Mouse (Mus musculus) liver, embryonic 11.5 days (tissue): ENCODE results near the gene Scn10a. TPM values are rescaled to one million over a fixed set of nuclear protein-coding genes. Genes with fewer than 3 reads are reported as not detected.

ENCODE experiments used
- ATAC-seq: fragments of 200-750 bp; cut with Nextera tagmentation; replicated peaks from 2 replicates; pipeline ENCODE4 v1.8.0; 2017; ENCODE audit warnings: moderate number of reproducible peaks, mild to moderate bottlenecking, moderate TSS enrichment, moderate library complexity; ENCODE audit not compliant: low FRiP score
- DNase-seq: peaks from one replicate; pipeline ENCODE4 v3.0.0-alpha.2; 2017; ENCODE audit warnings: low spot score
- H3K27ac ChIP-seq: fragments of 300-500 bp; sonication (generic); 2 replicates; pipeline ENCODE4 v1.5.1; 2014; ENCODE audit warnings: mild to moderate bottlenecking, low read depth, low read length, control low read depth
- H3K27me3 ChIP-seq: fragments of 300-500 bp; sonication (generic); replicated peaks from 2 replicates; pipeline ENCODE4 v1.6.1; 2014; ENCODE audit warnings: low read length, mixed read lengths; ENCODE audit not compliant: control insufficient read depth, insufficient read depth
- H3K36me3 ChIP-seq: fragments of 300-500 bp; sonication (generic); 2 replicates; pipeline ENCODE4 v1.6.1; 2014; ENCODE audit warnings: mild to moderate bottlenecking, low read length, moderate library complexity, mixed read lengths; ENCODE audit not compliant: control insufficient read depth, insufficient read depth
- H3K4me1 ChIP-seq: fragments of 300-500 bp; sonication (generic); replicated peaks from 2 replicates; pipeline ENCODE4 v1.6.1; 2014; ENCODE audit warnings: low read length, mixed read lengths; ENCODE audit not compliant: control insufficient read depth, insufficient read depth
- H3K4me2 ChIP-seq: fragments of 300-500 bp; sonication (generic); 2 replicates; pipeline ENCODE4 v1.6.1; 2014; ENCODE audit warnings: mild to moderate bottlenecking, control low read depth, moderate library complexity
- H3K4me3 ChIP-seq: fragments of 300-500 bp; sonication (generic); 2 replicates; pipeline ENCODE4 v1.5.1; 2014; ENCODE audit warnings: low read depth, low read length, control low read depth
- H3K9ac ChIP-seq: fragments of 300-500 bp; sonication (generic); 2 replicates; pipeline ENCODE4 v1.6.1; 2014; ENCODE audit warnings: low read depth, low read length, control low read depth
- H3K9me3 ChIP-seq: fragments of 300-500 bp; sonication (generic); 2 replicates; pipeline ENCODE4 v1.6.1; 2016; ENCODE audit warnings: low read length, inconsistent platforms, mixed read lengths; ENCODE audit not compliant: control insufficient read depth
- WGBS: fragments of 180-500 bp; shearing (Covaris S2); extraction: QIAGEN DNeasy Blood & Tissue Kit; methylation state at CpG from one replicate; pipeline ENCODE4 v1.1.7; 2014; 5-methylcytosine and 5-hydroxymethylcytosine counted together
- polyA plus RNA-seq: library from polyadenylated mRNA; unstranded; fragments of >200 nt; fragmentation: Nextera tagmentation; extraction: Ambion mirVana; gene quantifications from 2 replicates; pipeline ENCODE4 v1.2.1, GENCODE M21; 2014

Scn10a gene
- polyA plus RNA-seq, 1 experiment from 2014 or later, result 0.15 TPM

DNA sequence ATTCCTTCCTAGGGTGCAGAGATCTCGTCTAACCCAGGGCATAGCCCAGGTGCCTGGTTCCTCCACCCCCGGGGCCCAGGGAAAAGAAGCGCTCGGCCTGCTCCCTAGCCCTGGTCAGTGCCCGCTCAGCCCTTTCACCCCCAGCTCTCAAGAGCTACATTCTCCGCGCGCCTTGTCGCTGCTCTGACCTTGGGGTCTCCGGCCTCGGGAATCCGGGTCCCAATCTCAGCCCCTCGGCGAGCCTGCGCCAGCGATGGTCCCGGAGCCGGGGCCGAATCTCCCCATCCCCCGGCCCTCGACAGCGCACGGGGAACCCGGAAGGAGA lies 140.8 kb downstream of the Scn10a start:
- WGBS, result 5% methylated on average over 24 of the region's 24 CpGs
- H3K4me2 ChIP-seq, result peak overlapping the region; percentile 90
- ATAC-seq (no peak), DNase-seq (no peak)
- H3K4me1 ChIP-seq, result 0 out of 2 replicates have a peak, but pooled peaks cover 6% of the 10 kb centered on the region
- H3K36me3 ChIP-seq, result no peaks in the 10 kb centered on the region
- no peak overlapping the region for H3K27ac ChIP-seq
- H3K4me3 ChIP-seq, result peak overlapping the region; percentile 54
- H3K9me3 ChIP-seq, result no peaks in the 10 kb centered on the region
- H3K9ac ChIP-seq, result no peak overlapping the region; the same call in 1 of the 2 replicates
- peaks cover 71% of the 10 kb centered on the region for H3K27me3 ChIP-seq

GRCm38 (mm10) chr9:119576977-119577376 lies 142.1 kb downstream of the Scn10a start:
- Histone ChIP-seq H3K4me2 (no peak overlapping the region), H3K27ac (no peak overlapping the region), H3K27me3 (peaks cover 81% of the 10 kb centered on the region), H3K36me3 (no peaks in the 10 kb centered on the region), H3K4me3 (no peak overlapping the region), H3K4me1 (0 out of 2 replicates have a peak, but pooled peaks cover 6% of the 10 kb centered on the region), H3K9me3 (no peaks in the 10 kb centered on the region), H3K9ac (no peak overlapping the region)
- no peak for ATAC-seq
- WGBS, result 51% methylated on average over 2 of the region's 2 CpGs
- DNase-seq, result no peak

GRCm38 (mm10) chr9:119575732-119576131 lies 143.4 kb downstream of the Scn10a start:
- Histone ChIP-seq H3K4me3 (no peak overlapping the region), H3K9ac (no peak overlapping the region), H3K27me3 (peaks cover 93% of the 10 kb centered on the region), H3K36me3 (no peaks in the 10 kb centered on the region), H3K4me1 (0 out of 2 replicates have a peak, but pooled peaks cover 6% of the 10 kb centered on the region), H3K9me3 (no peaks in the 10 kb centered on the region), H3K27ac (no peak overlapping the region), H3K4me2 (no peak overlapping the region)
- 52% methylated on average over 9 of the region's 9 CpGs for WGBS
- DNase-seq (no peak), ATAC-seq (no peak)

GRCm38 (mm10) chr9:119574366-119574765 lies 144.8 kb downstream of the Scn10a start:
- Histone ChIP-seq H3K27ac (no peak overlapping the region), H3K36me3 (no peaks in the 10 kb centered on the region), H3K27me3 (peaks cover 93% of the 10 kb centered on the region), H3K4me1 (0 out of 2 replicates have a peak, but pooled peaks cover 6% of the 10 kb centered on the region), H3K4me3 (no peak overlapping the region), H3K9me3 (no peaks in the 10 kb centered on the region), H3K4me2 (no peak overlapping the region), H3K9ac (no peak overlapping the region)
- WGBS, result 68% methylated on average over 7 of the region's 7 CpGs
- ATAC-seq, result no peak
- no peak for DNase-seq

DNA sequence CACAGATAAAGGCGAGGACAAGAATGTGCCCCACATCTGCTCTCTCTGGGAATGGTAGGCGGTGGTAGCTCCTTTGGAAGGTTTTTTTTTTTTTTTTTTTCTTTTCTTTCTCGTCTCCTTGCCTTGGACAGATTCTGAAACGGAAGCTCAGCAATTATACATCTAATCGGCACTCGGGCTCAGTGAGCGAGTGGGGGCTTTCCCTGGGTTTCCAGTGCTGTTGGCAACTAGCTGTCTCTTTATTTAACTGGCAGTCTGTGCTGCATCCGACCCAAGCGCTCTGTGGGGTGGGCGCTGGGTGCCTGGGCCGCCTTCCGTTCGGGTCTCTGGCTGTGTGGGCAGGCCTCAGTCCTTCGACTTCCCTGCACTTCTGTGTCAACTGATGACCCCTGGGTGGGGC lies 146.1 kb downstream of the Scn10a start:
- ATAC-seq, result no peak

DNA sequence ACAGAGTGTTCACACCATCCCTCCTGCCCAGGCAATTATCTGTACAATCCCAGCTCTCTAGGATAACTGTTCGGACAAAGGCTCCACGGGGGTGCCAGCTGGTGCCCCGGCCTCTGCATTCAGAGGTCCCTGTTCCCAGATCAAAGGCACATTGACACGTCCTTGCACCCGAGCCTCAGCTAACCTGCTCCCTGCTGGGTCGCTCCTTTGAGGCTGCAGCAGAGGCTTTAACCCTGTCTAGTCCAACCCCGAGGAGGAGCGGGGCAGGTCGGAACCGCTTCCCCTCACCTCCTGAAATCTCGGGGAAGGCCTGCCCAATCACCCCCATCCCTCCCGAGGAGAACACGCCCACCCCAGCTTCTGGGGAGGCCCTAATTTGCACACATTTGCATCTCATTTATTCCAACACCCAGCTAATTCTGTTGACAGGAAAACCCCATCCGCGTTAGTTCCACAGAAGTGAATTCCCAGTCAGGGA lies 147.7 kb downstream of the Scn10a start:
- Histone ChIP-seq H3K4me1 (no peaks in the 10 kb centered on the region), H3K9ac (no peak overlapping the region), H3K36me3 (no peaks in the 10 kb centered on the region), H3K27me3 (peaks cover 68% of the 10 kb centered on the region), H3K9me3 (no peaks in the 10 kb centered on the region), H3K27ac (no peak overlapping the region), H3K4me2 (no peak overlapping the region), H3K4me3 (no peak overlapping the region)
- ATAC-seq (no peak), DNase-seq (no peak)
- 3% methylated on average over 15 of the region's 15 CpGs for WGBS

More for the DNA sequence above, 146.1 kb downstream of the Scn10a start:
- DNase-seq, result no peak
- no peaks in the 10 kb centered on the region for H3K4me1 ChIP-seq
- no peaks in the 10 kb centered on the region for H3K36me3 ChIP-seq
- peaks cover 82% of the 10 kb centered on the region for H3K27me3 ChIP-seq
- WGBS, result 50% methylated on average over 14 of the region's 14 CpGs
- no peak overlapping the region for H3K4me2 ChIP-seq
- H3K27ac ChIP-seq, result no peak overlapping the region
- no peaks in the 10 kb centered on the region for H3K9me3 ChIP-seq
- no peak overlapping the region for H3K9ac ChIP-seq
- no peak overlapping the region for H3K4me3 ChIP-seq

DNA sequence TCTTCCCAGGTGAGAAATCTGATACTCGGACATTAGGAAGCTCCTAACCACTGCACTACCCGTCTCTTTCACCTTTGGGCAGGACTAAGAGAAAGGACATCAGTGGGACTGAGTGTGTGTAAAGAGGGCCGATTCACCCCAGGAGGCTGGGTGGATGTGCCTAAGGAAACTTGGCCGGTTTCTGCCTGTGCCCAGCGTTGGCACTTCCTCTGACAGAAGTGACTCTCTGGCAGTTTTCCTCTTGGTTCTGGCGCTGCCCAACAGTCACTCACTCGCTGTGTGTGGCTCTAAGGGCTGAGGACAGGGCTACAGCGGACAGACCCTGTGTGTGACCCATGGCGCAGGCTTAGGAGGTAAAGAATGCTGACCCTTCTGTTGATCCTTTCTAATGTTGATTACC lies 148.5 kb downstream of the Scn10a start:
- Histone ChIP-seq H3K9ac (no peak overlapping the region), H3K27ac (no peak overlapping the region), H3K4me3 (no peak overlapping the region), H3K36me3 (no peaks in the 10 kb centered on the region), H3K27me3 (peaks cover 65% of the 10 kb centered on the region), H3K4me1 (no peaks in the 10 kb centered on the region), H3K4me2 (no peak overlapping the region), H3K9me3 (no peaks in the 10 kb centered on the region)
- no peak for ATAC-seq
- DNase-seq, result no peak
- 19% methylated on average over 9 of the region's 9 CpGs for WGBS

DNA sequence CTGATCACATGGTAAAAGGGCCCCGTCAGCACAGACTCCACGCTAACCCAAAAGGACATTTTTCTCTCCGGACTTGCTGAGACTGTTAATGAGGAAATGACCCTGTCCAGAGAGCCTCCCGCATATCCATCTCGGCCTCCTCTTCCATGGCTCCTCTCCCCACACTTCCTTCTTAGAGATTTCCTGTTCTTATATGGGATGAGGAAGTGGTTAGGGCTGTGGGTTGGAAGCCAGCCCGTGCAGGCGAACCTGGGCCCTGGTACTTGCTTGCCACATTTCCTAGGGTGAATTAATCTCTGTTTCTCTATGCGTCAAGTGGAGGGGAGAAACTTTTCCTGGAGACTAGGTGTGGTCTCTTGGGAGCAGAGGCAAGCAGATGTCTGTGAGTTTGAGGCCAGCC lies 150.4 kb downstream of the Scn10a start:
- 37% methylated on average over 8 of the region's 8 CpGs for WGBS
- H3K27ac ChIP-seq, result no peak overlapping the region
- DNase-seq, result no peak
- H3K36me3 ChIP-seq, result no peaks in the 10 kb centered on the region
- H3K27me3 ChIP-seq, result peaks cover 55% of the 10 kb centered on the region
- no peak for ATAC-seq
- no peak overlapping the region for H3K4me2 ChIP-seq
- H3K4me3 ChIP-seq, result no peak overlapping the region
- H3K9ac ChIP-seq, result no peak overlapping the region
- no peaks in the 10 kb centered on the region for H3K9me3 ChIP-seq
- H3K4me1 ChIP-seq, result no peaks in the 10 kb centered on the region

DNA sequence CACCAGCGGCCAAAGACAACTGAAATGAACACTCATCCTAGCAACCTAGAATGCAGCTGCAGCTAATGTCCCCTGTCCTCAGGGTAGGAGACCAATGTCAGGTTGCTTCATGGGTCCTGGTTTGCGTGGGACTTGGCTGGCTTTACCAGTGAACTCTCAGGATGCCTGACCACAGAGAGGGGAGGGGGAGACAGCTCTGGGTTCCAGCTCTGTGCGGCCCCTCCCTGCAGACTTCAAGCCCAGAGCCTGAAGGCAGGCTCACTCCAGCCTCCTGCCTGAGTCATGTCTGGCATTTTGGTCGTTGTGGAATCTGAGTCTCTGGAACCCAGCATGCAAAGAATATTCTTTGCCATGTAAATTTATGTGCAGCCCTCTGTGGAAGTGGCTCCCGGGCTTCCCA lies 151.3 kb downstream of the Scn10a start:
- H3K36me3 ChIP-seq, result no peaks in the 10 kb centered on the region
- ATAC-seq, result no peak
- no peak overlapping the region for H3K27ac ChIP-seq
- H3K4me3 ChIP-seq, result no peak overlapping the region
- H3K27me3 ChIP-seq, result peaks cover 46% of the 10 kb centered on the region
- no peaks in the 10 kb centered on the region for H3K4me1 ChIP-seq
- H3K4me2 ChIP-seq, result no peak overlapping the region
- no peak for DNase-seq
- 67% methylated on average over 5 of the region's 5 CpGs for WGBS
- no peaks in the 10 kb centered on the region for H3K9me3 ChIP-seq
- H3K9ac ChIP-seq, result no peak overlapping the region
